Mouse (Mus musculus): ENCODE measurements at regions not wholly inside any gene's neighbourhood (a gene's known extent, or its start where the extent isn't known, plus 50 kb on each side); places are given as distances from the start of the nearest gene placed in this dataset.
A peak's percentile ranks its signal among the peaks of the same experiment; 100 is the strongest.

GRCm38 (mm10) chr1:184402985-184403384 lies 329.4 kb downstream of the Hlx start:
- DNase-seq (ENCODE audit: low read depth, low spot score) = no peak

GRCm38 (mm10) chr1:184395215-184395614 lies 337.2 kb downstream of the Hlx start:
- DNase-seq (ENCODE audit: low read depth, low spot score) = peak; percentile 68

GRCm38 (mm10) chr1:184394559-184395194 lies 337.7 kb downstream of the Hlx start:
- no peak for DNase-seq (ENCODE audit: low read depth, low spot score)

- no peak for DNase-seq (ENCODE audit: low read depth, low spot score)
These were observed 348.2 kb downstream of the Hlx start for GRCm38 (mm10) chr1:184384088-184384823.

- DNase-seq (ENCODE audit: low read depth, low spot score) = no peak
These were observed 344.6 kb upstream of the 1700056E22Rik start for GRCm38 (mm10) chr1:184378665-184379064.

- no peak for DNase-seq (ENCODE audit: low read depth, low spot score)
These were observed 330.9 kb upstream of the 1700056E22Rik start for GRCm38 (mm10) chr1:184365026-184365425.

- DNase-seq (ENCODE audit: low read depth, low spot score) = no peak
These were observed 324.1 kb upstream of the 1700056E22Rik start for GRCm38 (mm10) chr1:184358226-184358568.

GRCm38 (mm10) chr1:184357474-184358225 lies 323.5 kb upstream of the 1700056E22Rik start:
- DNase-seq (ENCODE audit: low read depth, low spot score) = no peak

GRCm38 (mm10) chr1:184353832-184354449 lies 319.8 kb upstream of the 1700056E22Rik start:
- DNase-seq (ENCODE audit: low read depth, low spot score) = no peak

- no peak for DNase-seq (ENCODE audit: low read depth, low spot score)
These were observed 317.7 kb upstream of the 1700056E22Rik start for GRCm38 (mm10) chr1:184351760-184352159.

- no peak for DNase-seq (ENCODE audit: low read depth, low spot score)
These were observed 310.7 kb upstream of the 1700056E22Rik start for GRCm38 (mm10) chr1:184344829-184345228.

GRCm38 (mm10) chr1:184335952-184336351 lies 301.9 kb upstream of the 1700056E22Rik start:
- no peak for DNase-seq (ENCODE audit: low read depth, low spot score)

GRCm38 (mm10) chr1:184335281-184335680 lies 301.2 kb upstream of the 1700056E22Rik start:
- no peak for DNase-seq (ENCODE audit: low read depth, low spot score)

GRCm38 (mm10) chr1:184334818-184335217 lies 300.7 kb upstream of the 1700056E22Rik start:
- DNase-seq (ENCODE audit: low read depth, low spot score) = no peak

- DNase-seq (ENCODE audit: low read depth, low spot score) = no peak
These were observed 299.0 kb upstream of the 1700056E22Rik start for GRCm38 (mm10) chr1:184333086-184333485.

- no peak for DNase-seq (ENCODE audit: low read depth, low spot score)
These were observed 296.6 kb upstream of the 1700056E22Rik start for GRCm38 (mm10) chr1:184330516-184331350.

- DNase-seq (ENCODE audit: low read depth, low spot score) = no peak
These were observed 292.1 kb upstream of the 1700056E22Rik start for GRCm38 (mm10) chr1:184326191-184326590.

GRCm38 (mm10) chr1:184324234-184324633 lies 290.1 kb upstream of the 1700056E22Rik start:
- no peak for DNase-seq (ENCODE audit: low read depth, low spot score)

GRCm38 (mm10) chr1:184320521-184321177 lies 286.5 kb upstream of the 1700056E22Rik start:
- DNase-seq (ENCODE audit: low read depth, low spot score) = no peak

GRCm38 (mm10) chr1:184310185-184310815 lies 276.2 kb upstream of the 1700056E22Rik start:
- DNase-seq (ENCODE audit: low read depth, low spot score) = peak; percentile 11
